Mouse (Mus musculus) heart, embryonic 16.5 days (tissue): ENCODE measurements around the gene Hif3a. TPM values are rescaled to one million over a fixed set of nuclear protein-coding genes. Genes with fewer than 3 reads are reported as not detected.
"Not testable (repeated sequence)": the region's sequence is repeated elsewhere in the genome, so short reads cannot be mapped to it uniquely, and the experiment has no call there.

Source experiments
- ATAC-seq: fragments of 200-750 bp; cut with Nextera tagmentation; replicated peaks from 2 replicates; pipeline ENCODE4 v1.8.0; 2017; ENCODE audit warnings: moderate number of reproducible peaks; ENCODE audit not compliant: insufficient read depth, low FRiP score; ENCODE audit errors: extremely low read depth
- H3K27ac ChIP-seq: fragments of 300-500 bp; sonication (generic); 2 replicates; pipeline ENCODE4 v1.5.1; 2014; ENCODE audit warnings: mild to moderate bottlenecking, low read length, control low read depth, moderate library complexity
- H3K27me3 ChIP-seq: fragments of 300-500 bp; sonication (generic); 2 replicates; pipeline ENCODE4 v1.6.1; 2014; ENCODE audit warnings: low read length, mixed read lengths; ENCODE audit not compliant: control insufficient read depth, insufficient read depth
- H3K36me3 ChIP-seq: fragments of 300-500 bp; sonication (generic); 2 replicates; pipeline ENCODE4 v1.6.1; 2014; ENCODE audit not compliant: control insufficient read depth, insufficient read depth
- H3K4me1 ChIP-seq: fragments of 300-500 bp; sonication (generic); 2 replicates; pipeline ENCODE4 v1.6.1; 2014; ENCODE audit warnings: low read length, mixed read lengths; ENCODE audit not compliant: control insufficient read depth, insufficient read depth
- H3K4me2 ChIP-seq: fragments of 300-500 bp; sonication (generic); 2 replicates; pipeline ENCODE4 v1.6.1; 2014; ENCODE audit warnings: low read depth, mild to moderate bottlenecking, control low read depth, low read length
- H3K4me3 ChIP-seq: fragments of 300-500 bp; sonication (generic); 2 replicates; pipeline ENCODE4 v1.5.1; 2014; ENCODE audit warnings: mild to moderate bottlenecking, control low read depth, low read length
- H3K9ac ChIP-seq: fragments of 300-500 bp; sonication (generic); 2 replicates; pipeline ENCODE4 v1.6.1; 2014; ENCODE audit warnings: low read length, control low read depth
- H3K9me3 ChIP-seq: fragments of 300-500 bp; sonication (generic); replicated peaks from 2 replicates; pipeline ENCODE4 v1.6.1; 2016; ENCODE audit warnings: low read length; ENCODE audit not compliant: control insufficient read depth
- WGBS: fragments of 180-500 bp; shearing (Covaris S2); extraction: QIAGEN DNeasy Blood & Tissue Kit; methylation state at CpG from one replicate; pipeline ENCODE4 v1.1.7; 2014; 5-methylcytosine and 5-hydroxymethylcytosine counted together
- polyA plus RNA-seq: library from polyadenylated mRNA; unstranded; fragments of >200 nt; fragmentation: Nextera tagmentation; extraction: Ambion mirVana; gene quantifications from 2 replicates; pipeline ENCODE4 v1.2.1, GENCODE M21; 2015

Gene Hif3a
- 36.3 and 43.4 TPM in 2 replicates for polyA plus RNA-seq

- ATAC-seq: peak; percentile 52
Observed at GRCm38 (mm10) chr7:17062389-17062788, at the start of gene Hif3a. TSS of gene Hif3a (minus strand) at chr7:17062427.

GRCm38 (mm10) chr7:17101631-17102030 is 39.4 kb upstream of the Hif3a start:
- H3K9ac ChIP-seq, H3K27me3 ChIP-seq, H3K9me3 ChIP-seq, H3K4me2 ChIP-seq, H3K4me1 ChIP-seq, ATAC-seq, H3K36me3 ChIP-seq, H3K27ac ChIP-seq, H3K4me3 ChIP-seq: not testable (repeated sequence)
- 78% methylated on average over 13 of the region's 13 CpGs for WGBS

More at GRCm38 (mm10) chr7:17062389-17062788, at the start of gene Hif3a:
- 1% methylated on average over 15 of the region's 15 CpGs for WGBS
- Histone ChIP-seq H3K4me3 (peak within 1 kb of the TSS; percentile 71), H3K27me3 (no peaks in the 10 kb centered on the region), H3K9me3 (no peaks in the 10 kb centered on the region), H3K4me1 (peaks cover 32% of the 10 kb centered on the region), H3K4me2 (peak within 1 kb of the TSS; percentile 96), H3K27ac (peak within 1 kb of the TSS; percentile 100), H3K9ac (peak within 1 kb of the TSS; percentile 87), H3K36me3 (no peaks in the 10 kb centered on the region)

GRCm38 (mm10) chr7:17091280-17091679 is 29.1 kb upstream of the Hif3a start:
- WGBS: 3% methylated on average over 1 of the region's 1 CpGs
- no peaks in the 10 kb centered on the region for H3K36me3 ChIP-seq

GRCm38 (mm10) chr7:17090058-17090585 is 27.9 kb upstream of the Hif3a start:
- Histone ChIP-seq H3K4me1 (no peaks in the 10 kb centered on the region), H3K27ac (no peak overlapping the region), H3K36me3 (no peaks in the 10 kb centered on the region), H3K27me3 (no peaks in the 10 kb centered on the region), H3K9me3 (no peaks in the 10 kb centered on the region), H3K4me3 (no peak overlapping the region), H3K9ac (no peak overlapping the region), H3K4me2 (no peak overlapping the region)
- WGBS: 43% methylated on average over 3 of the region's 3 CpGs
- no peak for ATAC-seq

More at GRCm38 (mm10) chr7:17091280-17091679, 29.1 kb upstream of the Hif3a start:
- H3K4me3 ChIP-seq: no peak overlapping the region
- no peak overlapping the region for H3K4me2 ChIP-seq
- H3K27ac ChIP-seq: no peak overlapping the region
- no peak for ATAC-seq
- no peak overlapping the region for H3K9ac ChIP-seq
- H3K4me1 ChIP-seq: no peaks in the 10 kb centered on the region
- H3K9me3 ChIP-seq: no peaks in the 10 kb centered on the region
- H3K27me3 ChIP-seq: no peaks in the 10 kb centered on the region

- H3K4me2 ChIP-seq: no peak overlapping the region
- no peak for ATAC-seq
- no peak overlapping the region for H3K9ac ChIP-seq
- no peaks in the 10 kb centered on the region for H3K36me3 ChIP-seq
- no peaks in the 10 kb centered on the region for H3K27me3 ChIP-seq
- 59% methylated on average over 3 of the region's 3 CpGs for WGBS
- no peak overlapping the region for H3K27ac ChIP-seq
- H3K4me3 ChIP-seq: no peak overlapping the region
- no peaks in the 10 kb centered on the region for H3K4me1 ChIP-seq
- H3K9me3 ChIP-seq: no peaks in the 10 kb centered on the region
Observed at GRCm38 (mm10) chr7:17087731-17088130, 25.5 kb upstream of the Hif3a start.

- ATAC-seq: no peak
- no peak overlapping the region for H3K9ac ChIP-seq
- no peaks in the 10 kb centered on the region for H3K27me3 ChIP-seq
- WGBS: 75% methylated on average over 4 of the region's 4 CpGs
- no peak overlapping the region for H3K4me3 ChIP-seq
- H3K27ac ChIP-seq: no peak overlapping the region
- H3K9me3 ChIP-seq: no peaks in the 10 kb centered on the region
- no peaks in the 10 kb centered on the region for H3K36me3 ChIP-seq
- H3K4me2 ChIP-seq: no peak overlapping the region
- no peaks in the 10 kb centered on the region for H3K4me1 ChIP-seq
Observed at GRCm38 (mm10) chr7:17082766-17083165, 20.5 kb upstream of the Hif3a start.

GRCm38 (mm10) chr7:17078076-17078654 is 15.9 kb upstream of the Hif3a start:
- ATAC-seq: no peak
- no peak overlapping the region for H3K9ac ChIP-seq
- no peak overlapping the region for H3K4me3 ChIP-seq
- no peaks in the 10 kb centered on the region for H3K4me1 ChIP-seq
- H3K36me3 ChIP-seq: no peaks in the 10 kb centered on the region
- no peaks in the 10 kb centered on the region for H3K27me3 ChIP-seq
- H3K27ac ChIP-seq: no peak overlapping the region
- WGBS: 77% methylated on average over 7 of the region's 7 CpGs
- H3K9me3 ChIP-seq: no peaks in the 10 kb centered on the region
- no peak overlapping the region for H3K4me2 ChIP-seq

- Histone ChIP-seq H3K9ac (no peak overlapping the region), H3K36me3 (no peaks in the 10 kb centered on the region), H3K27ac (no peak overlapping the region), H3K9me3 (no peaks in the 10 kb centered on the region), H3K4me3 (no peak overlapping the region), H3K27me3 (no peaks in the 10 kb centered on the region), H3K4me1 (no peaks in the 10 kb centered on the region), H3K4me2 (no peak overlapping the region)
- 77% methylated on average over 1 of the region's 1 CpGs for WGBS
- no peak for ATAC-seq
Observed at GRCm38 (mm10) chr7:17076542-17076941, 14.3 kb upstream of the Hif3a start.

- no peak within 1 kb of the TSS for H3K27ac ChIP-seq
- H3K4me2 ChIP-seq: no peak within 1 kb of the TSS
- H3K9me3 ChIP-seq: no peaks in the 10 kb centered on the region
- H3K27me3 ChIP-seq: no peaks in the 10 kb centered on the region
- no peak within 1 kb of the TSS for H3K4me3 ChIP-seq
- WGBS: 59% methylated on average over 23 of the region's 23 CpGs
- H3K36me3 ChIP-seq: no peaks in the 10 kb centered on the region
- H3K9ac ChIP-seq: no peak within 1 kb of the TSS
- H3K4me1 ChIP-seq: no peaks in the 10 kb centered on the region
- no peak for ATAC-seq
Observed at GRCm38 (mm10) chr7:17073904-17074615, 11.8 kb upstream of the Hif3a start, which contains the start of gene Psg16. TSS of gene Psg16 (plus strand) at chr7:17074040.
